Mouse (Mus musculus) urinary bladder, postnatal 14 days (tissue): ENCODE measurements around the gene Kmt2c.

Experiments used
- DNase-seq: peaks from one replicate; pipeline ENCODE4 v3.0.0; 2021; ENCODE audit warnings: low spot score

Gene Kmt2c

GRCm38 (mm10) chr5:25498346-25498820, at the start of gene Kmt2c:
Kmt2c (minus strand) TSS chr5:25498783.
- no peak for DNase-seq

- DNase-seq, result no peak
Measured at GRCm38 (mm10) chr5:25546912-25547311, 48.3 kb upstream of the Kmt2c start.

- DNase-seq, result peak; percentile 46
Measured at GRCm38 (mm10) chr5:25544566-25544965, 46.0 kb upstream of the Kmt2c start.

GRCm38 (mm10) chr5:25544061-25544460, 45.5 kb upstream of the Kmt2c start:
- DNase-seq, result peak; percentile 22

GRCm38 (mm10) chr5:25541661-25542060, 43.1 kb upstream of the Kmt2c start:
- DNase-seq, result no peak

- no peak for DNase-seq
Measured at GRCm38 (mm10) chr5:25540921-25541320, 42.3 kb upstream of the Kmt2c start.

GRCm38 (mm10) chr5:25540412-25540811, 41.8 kb upstream of the Kmt2c start:
- no peak for DNase-seq

GRCm38 (mm10) chr5:25536921-25537409, 38.4 kb upstream of the Kmt2c start:
- DNase-seq, result no peak

- DNase-seq, result no peak
Measured at GRCm38 (mm10) chr5:25536451-25536850, 37.9 kb upstream of the Kmt2c start.

- DNase-seq, result no peak
Measured at GRCm38 (mm10) chr5:25535566-25535965, 37.0 kb upstream of the Kmt2c start.

GRCm38 (mm10) chr5:25533298-25533697, 34.7 kb upstream of the Kmt2c start:
- DNase-seq, result no peak

GRCm38 (mm10) chr5:25532256-25533147, 33.9 kb upstream of the Kmt2c start:
- no peak for DNase-seq

- no peak for DNase-seq
Measured at GRCm38 (mm10) chr5:25530629-25531028, 32.0 kb upstream of the Kmt2c start.

- DNase-seq, result peak; percentile 100
Measured at GRCm38 (mm10) chr5:25529529-25530421, 31.2 kb upstream of the Kmt2c start.

- DNase-seq, result no peak
Measured at GRCm38 (mm10) chr5:25528851-25529528, 30.4 kb upstream of the Kmt2c start.

- no peak for DNase-seq
Measured at GRCm38 (mm10) chr5:25527971-25528370, 29.4 kb upstream of the Kmt2c start.

GRCm38 (mm10) chr5:25526926-25527325, 28.3 kb upstream of the Kmt2c start:
- peak; percentile 50 for DNase-seq

GRCm38 (mm10) chr5:25526116-25526515, 27.5 kb upstream of the Kmt2c start:
- DNase-seq, result peak; percentile 54

GRCm38 (mm10) chr5:25521461-25521860, 22.9 kb upstream of the Kmt2c start:
- no peak for DNase-seq

- no peak for DNase-seq
Measured at GRCm38 (mm10) chr5:25519820-25520219, 21.2 kb upstream of the Kmt2c start.

GRCm38 (mm10) chr5:25517550-25517949, 19.0 kb upstream of the Kmt2c start:
- DNase-seq, result no peak
